ENCODE assay signal across 9 mouse cellular contexts in the genomic region with DNA sequence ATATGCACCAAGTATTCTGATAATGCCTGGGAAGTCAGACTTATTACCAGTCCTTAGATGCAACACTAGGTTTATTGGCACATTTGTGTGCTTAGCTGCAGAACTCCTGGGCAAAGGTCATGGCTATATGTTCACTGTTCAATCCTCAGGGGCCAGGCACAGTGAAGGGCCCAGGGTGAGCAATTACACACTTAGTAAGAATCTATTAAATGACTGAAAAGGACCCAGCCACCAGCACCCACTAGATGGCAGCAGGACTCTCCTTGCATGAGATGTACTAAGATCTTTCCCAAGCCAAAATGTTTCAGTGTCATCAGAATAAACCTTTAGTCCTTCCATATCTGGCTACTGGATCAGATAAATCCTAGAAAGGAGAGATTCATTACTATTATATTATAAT. TPM values are rescaled to one million over a fixed set of nuclear protein-coding genes. Genes with fewer than 3 reads are reported as not detected.
DNase-seq lines count a peak whose midpoint lies in the region; ATAC-seq and TF ChIP-seq lines count a peak whose summit lies in the region.
"Had no signal": no experiment of that assay in that cellular context is flagged by ENCODE, and none has a peak within 500 bp of the region (broad histone marks: within the 10 kb centered on the region; RNA-seq: fewer than 3 reads in every experiment).

No protein-coding gene starts in this region.

- H3K4me1 ChIP-seq in lung, embryonic 14.5 days (ENCODE audit: insufficient read depth), result no peaks in the 10 kb centered on the region
- H3K4me1 ChIP-seq in heart, embryonic 11.5 days (ENCODE audit: control insufficient read depth, insufficient read depth, low read length), result no peaks in the 10 kb centered on the region
- H3K4me1 ChIP-seq: limb, embryonic 13.5 days had no signal

- ATAC-seq in lung, embryonic 14.5 days (ENCODE audit: insufficient read depth), result 0 out of 2 replicates have a peak, but pooled peaks have one; percentile 44
- ATAC-seq in heart, embryonic 11.5 days (replicated peaks; ENCODE audit: insufficient number of reproducible peaks, low FRiP score, low TSS enrichment), result 0 out of 2 replicates have a peak, but pooled peaks have one; percentile 31

- H3K9me3 ChIP-seq in lung, embryonic 14.5 days (ENCODE audit: low read depth, low read length), result no peaks in the 10 kb centered on the region
- no peaks in the 10 kb centered on the region for H3K9me3 ChIP-seq in heart, embryonic 11.5 days (replicated peaks; ENCODE audit: control insufficient read depth, low read length)
- H3K9me3 ChIP-seq: limb, embryonic 13.5 days had no signal

- DNase-seq in lung, embryonic 14.5 days, result peak; percentile 76
- no peak for DNase-seq in lung, adult 18-20 months
- DNase-seq in cerebellum, postnatal 4 days (ENCODE audit: low spot score in 2 of 2), result peak; percentile 31 to 57
- DNase-seq in kidney, postnatal 36 days, result peak; percentile 59 to 85
- DNase-seq in lung, postnatal 10 days, result peak; percentile 30
- DNase-seq in right cerebral cortex, postnatal 36 days (ENCODE audit: low spot score in 2 of 2), result peak; percentile 23 to 44
- DNase-seq in spleen, postnatal 10 days (ENCODE audit: low spot score in 2 of 2), result no peak

- no peak overlapping the region for H3K4me2 ChIP-seq in lung, embryonic 14.5 days
- no peak overlapping the region for H3K4me2 ChIP-seq in heart, embryonic 11.5 days
- H3K4me2 ChIP-seq: limb, embryonic 13.5 days had no signal

- no peaks in the 10 kb centered on the region for H3K36me3 ChIP-seq in lung, embryonic 14.5 days (ENCODE audit: insufficient read depth)
- H3K36me3 ChIP-seq in heart, embryonic 11.5 days (ENCODE audit: control insufficient read depth, insufficient read depth, low read length), result no peaks in the 10 kb centered on the region
- H3K36me3 ChIP-seq: limb, embryonic 13.5 days had no signal

- H3K9ac ChIP-seq in lung, embryonic 14.5 days, result no peak overlapping the region
- H3K9ac ChIP-seq in heart, embryonic 11.5 days (ENCODE audit: low read depth, low read length), result no peak overlapping the region
- H3K9ac ChIP-seq: limb, embryonic 13.5 days had no signal

- no peaks in the 10 kb centered on the region for H3K27me3 ChIP-seq in lung, embryonic 14.5 days (ENCODE audit: insufficient read depth, low read length)
- no peaks in the 10 kb centered on the region for H3K27me3 ChIP-seq in heart, embryonic 11.5 days (ENCODE audit: control insufficient read depth, insufficient read depth, low read length)
- H3K27me3 ChIP-seq: limb, embryonic 13.5 days had no signal

- H3K4me3 ChIP-seq in lung, embryonic 14.5 days (ENCODE audit: low read depth, low read length), result no peak overlapping the region
- no peak overlapping the region for H3K4me3 ChIP-seq in heart, embryonic 11.5 days (ENCODE audit: low read depth, low read length)
- H3K4me3 ChIP-seq: limb, embryonic 13.5 days had no signal

- H3K27ac ChIP-seq in lung, embryonic 14.5 days (ENCODE audit: low read depth), result no peak overlapping the region
- no peak overlapping the region for H3K27ac ChIP-seq in heart, embryonic 11.5 days (ENCODE audit: low read depth, low read length)
- H3K27ac ChIP-seq: limb, embryonic 13.5 days had no signal

- TF ChIP-seq CTCF in lung, embryonic 14.5 days (IDR thresholded peaks at IDR 0.05; ENCODE audit: low read depth), result peak; percentile 63

RNA-seq across cellular contexts. Expression of a gene that starts 37.4 kb away (rescaled TPM):
- not detected in 2 replicates for polyA plus RNA-seq in lung, embryonic 14.5 days (2014; fragmentation: Nextera tagmentation; extraction: Ambion mirVana)
- not detected in 2 replicates for polyA plus RNA-seq in heart, embryonic 11.5 days (2014; fragmentation: Nextera tagmentation; extraction: Ambion mirVana)
- polyA plus RNA-seq: limb, embryonic 13.5 days had no signal

Comparison
In these comparisons a context has a peak if more than half of its experiments do, and no peak if none do; other contexts are left out.
1. DNase-seq: peak in lung, embryonic 14.5 days (single experiment), cerebellum, postnatal 4 days (2 of 2), kidney, postnatal 36 days (2 of 2), lung, postnatal 10 days (single experiment) and right cerebral cortex, postnatal 36 days (2 of 2); none in lung, adult 18-20 months (0 of 2) and spleen, postnatal 10 days (0 of 2).